Mouse (Mus musculus) small intestine, adult 2 months (tissue): ENCODE data around the gene Lrrc8c.

ENCODE experiments used
- CTCF ChIP-seq: fragments of 200-500 bp; IDR thresholded peaks from 2 replicates; pipeline ENCODE4 v1.5.1; 2012; ENCODE audit warnings: low read depth, mild to moderate bottlenecking, control low read depth, inconsistent platforms, low read length, moderate library complexity, mixed read lengths; ENCODE audit not compliant: insufficient replicate concordance, insufficient read length; ENCODE audit errors: extremely low read depth
- POLR2A ChIP-seq: fragments of 200-500 bp; IDR thresholded peaks from 2 replicates; pipeline ENCODE4 v1.6.1; 2012; ENCODE audit warnings: low read depth, mild to moderate bottlenecking, control low read depth, inconsistent platforms, low read length, moderate library complexity

GRCm38 (mm10) chr5:105572876-105573275 lies 53.7 kb downstream of the Lrrc8c start:
- TF ChIP-seq CTCF, result no peak
- no peak for TF ChIP-seq POLR2A
